7 mouse cellular contexts compared by ENCODE assay signal in genomic region chr6:72407119-72407518, GRCm38 (mm10). TPM values are rescaled to one million over a fixed set of nuclear protein-coding genes. Genes with fewer than 3 reads are reported as not detected.
DNase-seq lines count a peak whose midpoint lies in the region; ATAC-seq and TF ChIP-seq lines count a peak whose summit lies in the region.

No protein-coding gene starts in this region.

- no peak overlapping the region for H3K27ac ChIP-seq in gastrocnemius, adult 2 months
- no peak overlapping the region for H3K27ac ChIP-seq in intestine, embryonic 16.5 days (ENCODE audit: low read length)
- no peak overlapping the region for H3K27ac ChIP-seq in midbrain, embryonic 13.5 days

- TF ChIP-seq CTCF in gastrocnemius, adult 2 months (IDR thresholded peaks at IDR 0.05) = peak; percentile 87

- no peak overlapping the region for H3K4me3 ChIP-seq in gastrocnemius, adult 2 months
- no peak overlapping the region for H3K4me3 ChIP-seq in intestine, embryonic 16.5 days (ENCODE audit: low read length)
- no peak overlapping the region for H3K4me3 ChIP-seq in midbrain, embryonic 13.5 days (replicated peaks)

- no peaks in the 10 kb centered on the region for H3K4me1 ChIP-seq in intestine, embryonic 16.5 days (ENCODE audit: control insufficient read depth, insufficient read depth, low read length)
- H3K4me1 ChIP-seq in midbrain, embryonic 13.5 days (replicated peaks) = no peaks in the 10 kb centered on the region

- peak; percentile 72 for ATAC-seq in intestine, embryonic 16.5 days
- peak; percentile 50 for ATAC-seq in midbrain, embryonic 13.5 days

- H3K9me3 ChIP-seq in intestine, embryonic 16.5 days (ENCODE audit: control insufficient read depth, low read length) = no peaks in the 10 kb centered on the region
- no peaks in the 10 kb centered on the region for H3K9me3 ChIP-seq in midbrain, embryonic 13.5 days

- 2% methylated on average over 5 of the region's 5 CpGs for WGBS in intestine, embryonic 16.5 days
- 4% methylated on average over 5 of the region's 5 CpGs for WGBS in midbrain, embryonic 13.5 days

- no peak overlapping the region for H3K4me2 ChIP-seq in intestine, embryonic 16.5 days (ENCODE audit: low read depth, low read length)
- no peak overlapping the region for H3K4me2 ChIP-seq in midbrain, embryonic 13.5 days (replicated peaks)

- no peak overlapping the region for H3K9ac ChIP-seq in intestine, embryonic 16.5 days (ENCODE audit: low read depth, low read length)
- H3K9ac ChIP-seq in midbrain, embryonic 13.5 days (replicated peaks) = no peak overlapping the region

- no peaks in the 10 kb centered on the region for H3K27me3 ChIP-seq in intestine, embryonic 16.5 days (replicated peaks; ENCODE audit: control insufficient read depth, insufficient read depth, low read length)
- no peaks in the 10 kb centered on the region for H3K27me3 ChIP-seq in midbrain, embryonic 13.5 days

- peak; percentile 95 for DNase-seq in ZHBTc4 (ENCODE audit: low read depth, low spot score)
- DNase-seq in cerebellum, postnatal 25 days = peak; percentile 83 to 90
- peak; percentile 85 for DNase-seq in gastrocnemius, adult 2 months
- DNase-seq in left cerebral cortex, postnatal 4 days = peak; percentile 83
- DNase-seq in spleen, adult 12 weeks (ENCODE audit: low spot score) = peak; percentile 87

- intact Hi-C loops in gastrocnemius, adult 2 months (cut with DNase I) = loop anchor here (5.0 to 10.0 kb wide), 2 partner anchors 125 to 222 kb away; no protein-coding TSS in a partner anchor
- intact Hi-C loops in left cerebral cortex, postnatal 4 days (cut with DNase I) = loop anchor here (5.0 kb wide), 1 partner anchor 40 kb away; the partner anchor contains the start of gene Rnf181

- no peaks in the 10 kb centered on the region for H3K36me3 ChIP-seq in intestine, embryonic 16.5 days (ENCODE audit: control insufficient read depth, insufficient read depth, low read length)
- H3K36me3 ChIP-seq in midbrain, embryonic 13.5 days = no peaks in the 10 kb centered on the region

RNA-seq across cellular contexts. Expression of gene Ggcx, which starts 7.0 kb away (rescaled TPM):
- 10 to 100 TPM; 12.2 to 17.3 TPM for total RNA-seq in gastrocnemius, adult 2 months (2021)
- 20.3 and 23.7 TPM in 2 replicates for polyA plus RNA-seq in intestine, embryonic 16.5 days (2015; fragmentation: Nextera tagmentation; extraction: Ambion mirVana)
- total RNA-seq in left cerebral cortex, postnatal 4 days (2021) = 10 to 100 TPM; 18.6 to 21.1 TPM
- 14.4 and 18.7 TPM in 2 replicates for polyA plus RNA-seq in midbrain, embryonic 13.5 days (2015; fragmentation: Nextera tagmentation; extraction: Ambion mirVana)

RNA-seq across cellular contexts. Expression of gene Vamp8, which starts 16.6 kb away (rescaled TPM):
- total RNA-seq in gastrocnemius, adult 2 months (2021) = 10 to 100 TPM; 50.4 to 58.0 TPM
- 251 and 269 TPM in 2 replicates for polyA plus RNA-seq in intestine, embryonic 16.5 days (2015; fragmentation: Nextera tagmentation; extraction: Ambion mirVana)
- total RNA-seq in left cerebral cortex, postnatal 4 days (2021) = 1 to 10 TPM; 7.2 to 7.3 TPM
- polyA plus RNA-seq in midbrain, embryonic 13.5 days (2015; fragmentation: Nextera tagmentation; extraction: Ambion mirVana) = 21.7 and 21.9 TPM in 2 replicates

RNA-seq across cellular contexts. Expression of gene Vamp5, which starts 26.9 kb away (rescaled TPM):
- total RNA-seq in gastrocnemius, adult 2 months (2021) = 100 to 1,000 TPM in 1 of 2 experiments, 10 to 100 TPM in 1; 97.5 to 102 TPM
- polyA plus RNA-seq in intestine, embryonic 16.5 days (2015; fragmentation: Nextera tagmentation; extraction: Ambion mirVana) = 17.3 and 17.8 TPM in 2 replicates
- 1 to 10 TPM; 5.9 to 8.4 TPM for total RNA-seq in left cerebral cortex, postnatal 4 days (2021)
- 14.5 and 15.9 TPM in 2 replicates for polyA plus RNA-seq in midbrain, embryonic 13.5 days (2015; fragmentation: Nextera tagmentation; extraction: Ambion mirVana)

RNA-seq across cellular contexts. Expression of gene Mat2a, which starts 32.2 kb away (rescaled TPM):
- total RNA-seq in gastrocnemius, adult 2 months (2021) = 100 to 1,000 TPM; 130 to 164 TPM
- polyA plus RNA-seq in intestine, embryonic 16.5 days (2015; fragmentation: Nextera tagmentation; extraction: Ambion mirVana) = 268 and 293 TPM in 2 replicates
- 100 to 1,000 TPM; 184 to 193 TPM for total RNA-seq in left cerebral cortex, postnatal 4 days (2021)
- 439 and 454 TPM in 2 replicates for polyA plus RNA-seq in midbrain, embryonic 13.5 days (2015; fragmentation: Nextera tagmentation; extraction: Ambion mirVana)

RNA-seq across cellular contexts. Expression of gene Rnf181, which starts 40.4 kb away (rescaled TPM):
- total RNA-seq in gastrocnemius, adult 2 months (2021) = 10 to 100 TPM; 24.9 to 26.6 TPM
- 159 and 162 TPM in 2 replicates for polyA plus RNA-seq in intestine, embryonic 16.5 days (2015; fragmentation: Nextera tagmentation; extraction: Ambion mirVana)
- total RNA-seq in left cerebral cortex, postnatal 4 days (2021) = 10 to 100 TPM; 56.5 to 57.0 TPM
- polyA plus RNA-seq in midbrain, embryonic 13.5 days (2015; fragmentation: Nextera tagmentation; extraction: Ambion mirVana) = 127 and 132 TPM in 2 replicates

Comparison
In these comparisons a context has a peak if more than half of its experiments do, and no peak if none do; other contexts are left out.
1. RNA of gene Vamp8, which starts 16.6 kb away (total RNA-seq): 50.4 to 58.0 TPM in gastrocnemius, adult 2 months; 7.2 to 7.3 TPM in left cerebral cortex, postnatal 4 days; every median in the first group is over 4 times any median in the second.
2. RNA of gene Vamp5, which starts 26.9 kb away (total RNA-seq): 97.5 to 102 TPM in gastrocnemius, adult 2 months; 5.9 to 8.4 TPM in left cerebral cortex, postnatal 4 days; every median in the first group is over 10 times any median in the second.
3. Peak in every context shown above with its lines, with median percentiles within 50 percentile points of each other: DNase-seq.